Mouse (Mus musculus): ENCODE measurements at regions not wholly inside any gene's neighbourhood (a gene's known extent, or its start where the extent isn't known, plus 50 kb on each side); places are given as distances from the start of the nearest gene placed in this dataset.
A peak's percentile ranks its signal among the peaks of the same experiment; 100 is the strongest.
"Not testable (repeated sequence)": the region's sequence is repeated elsewhere in the genome, so short reads cannot be mapped to it uniquely, and the experiment has no call there.

DNA sequence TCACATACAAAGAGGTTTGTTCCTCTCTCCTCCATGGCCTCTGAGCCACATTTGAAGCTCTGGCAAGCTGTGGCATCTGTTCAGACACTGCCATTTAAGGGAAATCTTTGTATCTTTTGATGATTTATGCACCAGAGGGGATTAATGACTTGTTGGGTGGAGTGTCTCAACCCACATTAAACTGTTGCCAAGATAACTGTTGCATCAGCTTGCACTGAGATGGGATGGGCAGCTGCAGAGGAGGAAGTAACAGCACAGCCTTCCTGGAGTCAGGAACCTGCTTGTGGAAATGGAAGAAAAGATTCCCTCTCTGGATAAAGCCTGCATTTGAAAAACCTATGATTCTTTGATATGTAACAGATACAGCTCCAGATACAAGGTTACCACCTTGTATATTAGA is 119.1 kb downstream of the Olfr721-ps1 start:
- TF ChIP-seq EP300 (IDR thresholded peaks at IDR 0.05; ENCODE audit: low read length) (no peak), NRF1 (IDR thresholded peaks at IDR 0.05; ENCODE audit: low read depth, low read length) (no peak), GABPA (IDR thresholded peaks at IDR 0.05; ENCODE audit: insufficient replicate concordance, low read depth, low read length) (no peak), JUN (IDR thresholded peaks at IDR 0.05; ENCODE audit: insufficient read depth, low read depth, low read length) (no peak), NELFE (IDR thresholded peaks at IDR 0.05; ENCODE audit: low read depth, low read length) (no peak), CTCF (conservative IDR thresholded peaks at IDR 0.05 in 1 of 2, IDR thresholded peaks at IDR 0.05 in 1 of 2; ENCODE audit: low read depth in 2 of 2, low read length in 2 of 2) (no peak)
- no peak for DNase-seq (ENCODE audit: extremely low read depth)
- Histone ChIP-seq H3K27ac (ENCODE audit: insufficient read depth, low read depth) (no peak overlapping the region), H3K4me2 (ENCODE audit: insufficient read depth, low read depth, poor library complexity, severe bottlenecking) (no peak overlapping the region), H3K27me3 (replicated peaks) (no peaks in the 10 kb centered on the region), H3K36me3 (replicated peaks in 1 of 2; ENCODE audit: control insufficient read depth in 1 of 2, insufficient read depth in 1 of 2, low read length in 1 of 2) (no peaks in the 10 kb centered on the region), H3K4me1 (ENCODE audit: control insufficient read depth in 1 of 2, insufficient read depth in 2 of 2) (peaks cover 0 to 2% of the 10 kb centered on the region in 2 experiments; a peak in 1 of 4 replicates), H3K4me3 (replicated peaks in 1 of 3; ENCODE audit: low read depth in 2 of 3, low read length in 2 of 3, poor library complexity in 1 of 3) (no peak overlapping the region), H3K79me2 (replicated peaks; ENCODE audit: control insufficient read depth, extremely low read depth, insufficient read depth, poor library complexity, severe bottlenecking) (no peaks in the 10 kb centered on the region), H3K9me3 (replicated peaks; ENCODE audit: low read length) (no peaks in the 10 kb centered on the region), H3K9ac (ENCODE audit: insufficient read depth, low read depth) (no peak overlapping the region)
- in situ Hi-C loops (cut with MboI; ENCODE audit: low pct_ligation_motif_present, low pct_unique_long_range_greater_than_20kb, low sequenced_read_pairs): no loop called here
- dilution Hi-C loops (cut with MboI; ENCODE audit: extremely low pct_ligation_motif_present, extremely low pct_unique_long_range_greater_than_20kb, low sequenced_read_pairs): no loop called here

- H3K9me3 ChIP-seq (replicated peaks; ENCODE audit: low read length); dilution Hi-C loops (cut with MboI; ENCODE audit: extremely low pct_ligation_motif_present, extremely low pct_unique_long_range_greater_than_20kb, low sequenced_read_pairs); H3K36me3 ChIP-seq (replicated peaks in 1 of 2; ENCODE audit: control insufficient read depth in 1 of 2, insufficient read depth in 1 of 2, low read length in 1 of 2); in situ Hi-C loops (cut with MboI; ENCODE audit: low pct_ligation_motif_present, low pct_unique_long_range_greater_than_20kb, low sequenced_read_pairs); H3K4me2 ChIP-seq (ENCODE audit: insufficient read depth, low read depth, poor library complexity, severe bottlenecking); H3K27me3 ChIP-seq (replicated peaks); H3K27ac ChIP-seq (ENCODE audit: insufficient read depth, low read depth); H3K79me2 ChIP-seq (replicated peaks; ENCODE audit: control insufficient read depth, extremely low read depth, insufficient read depth, poor library complexity, severe bottlenecking); DNase-seq (ENCODE audit: extremely low read depth); H3K9ac ChIP-seq (ENCODE audit: insufficient read depth, low read depth); H3K4me3 ChIP-seq (replicated peaks in 1 of 3; ENCODE audit: low read depth in 2 of 3, low read length in 2 of 3, poor library complexity in 1 of 3); H3K4me1 ChIP-seq (ENCODE audit: control insufficient read depth in 1 of 2, insufficient read depth in 2 of 2): not testable (repeated sequence)
Observed at GRCm38 (mm10) chr14:14521331-14521730, 120.2 kb downstream of the Olfr721-ps1 start.

DNA sequence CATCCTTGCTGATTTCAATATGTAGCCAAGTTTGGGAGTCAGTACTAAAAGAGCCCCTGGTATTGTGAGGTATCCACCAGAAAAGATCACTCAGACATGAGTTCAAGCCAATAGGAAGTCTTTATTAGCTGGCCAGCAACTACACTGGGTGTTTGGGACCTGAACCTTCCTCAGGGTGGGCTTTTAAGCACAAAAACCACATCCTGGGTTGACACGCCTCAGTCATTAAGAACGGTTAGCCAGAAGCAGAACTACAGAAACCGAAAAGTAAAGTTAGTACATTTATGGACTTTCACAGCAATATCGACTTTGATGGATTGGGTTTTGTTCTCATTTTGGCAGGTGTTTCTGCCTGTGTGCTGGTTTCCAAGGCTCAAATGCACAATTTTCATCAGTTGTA is 124.1 kb downstream of the Olfr721-ps1 start:
- no peak overlapping the region for H3K4me3 ChIP-seq (replicated peaks in 1 of 3; ENCODE audit: low read depth in 2 of 3, low read length in 2 of 3, poor library complexity in 1 of 3)
- H3K9me3 ChIP-seq (replicated peaks; ENCODE audit: low read length): no peaks in the 10 kb centered on the region
- no peak for DNase-seq (ENCODE audit: extremely low read depth)
- H3K27ac ChIP-seq (ENCODE audit: insufficient read depth, low read depth): no peak overlapping the region
- H3K9ac ChIP-seq (ENCODE audit: insufficient read depth, low read depth): no peak overlapping the region
- no peaks in the 10 kb centered on the region for H3K79me2 ChIP-seq (replicated peaks; ENCODE audit: control insufficient read depth, extremely low read depth, insufficient read depth, poor library complexity, severe bottlenecking)
- peak overlapping the region; percentile 38; the same call in 1 of the 2 replicates for H3K4me2 ChIP-seq (ENCODE audit: insufficient read depth, low read depth, poor library complexity, severe bottlenecking)
- no peak for TF ChIP-seq E2F4 (IDR thresholded peaks at IDR 0.05; ENCODE audit: insufficient replicate concordance, low read depth, low read length)
- no peak for TF ChIP-seq SIN3A (IDR thresholded peaks at IDR 0.05; ENCODE audit: low read length)
- no peak for TF ChIP-seq ZC3H11A (IDR thresholded peaks at IDR 0.05; ENCODE audit: low read depth, low read length)
- TF ChIP-seq ETS1 (conservative IDR thresholded peaks at IDR 0.05; ENCODE audit: low read depth, low read length): no peak
- TF ChIP-seq MAX (IDR thresholded peaks at IDR 0.05; ENCODE audit: low read length): no peak
- TF ChIP-seq BHLHE40 (IDR thresholded peaks at IDR 0.05; ENCODE audit: low read depth, low read length): no peak
- no peak for TF ChIP-seq CHD2 (IDR thresholded peaks at IDR 0.05; ENCODE audit: low read length)
- no peak for TF ChIP-seq ELF1 (IDR thresholded peaks at IDR 0.05; ENCODE audit: low read depth, low read length)
- no peak for TF ChIP-seq TBP (conservative IDR thresholded peaks at IDR 0.05; ENCODE audit: low read depth, low read length)
- TF ChIP-seq KAT2A (IDR thresholded peaks at IDR 0.05; ENCODE audit: insufficient replicate concordance, low read length): no peak
- TF ChIP-seq POLR2A (IDR thresholded peaks at IDR 0.05; ENCODE audit: low read depth, low read length): no peak
- no peak for TF ChIP-seq NELFE (IDR thresholded peaks at IDR 0.05; ENCODE audit: low read depth, low read length)
- TF ChIP-seq USF2 (conservative IDR thresholded peaks at IDR 0.05; ENCODE audit: low read depth, low read length): no peak
- TF ChIP-seq ZMIZ1 (IDR thresholded peaks at IDR 0.05; ENCODE audit: low read depth, low read length): no peak
- TF ChIP-seq RCOR1 (conservative IDR thresholded peaks at IDR 0.05; ENCODE audit: low read depth, low read length): no peak
- TF ChIP-seq MAFK (IDR thresholded peaks at IDR 0.05; ENCODE audit: insufficient replicate concordance, low read length): no peak
- TF ChIP-seq MEF2A (IDR thresholded peaks at IDR 0.05; ENCODE audit: borderline replicate concordance, low read depth, low read length): no peak
- no peak for TF ChIP-seq ZKSCAN1 (IDR thresholded peaks at IDR 0.05; ENCODE audit: borderline replicate concordance, low read depth, low read length)
- TF ChIP-seq NRF1 (IDR thresholded peaks at IDR 0.05; ENCODE audit: low read depth, low read length): no peak
- TF ChIP-seq USF1 (IDR thresholded peaks at IDR 0.05; ENCODE audit: low read depth, low read length): no peak
- peaks cover 0 to 13% of the 10 kb centered on the region in 2 experiments; a peak in 2 of 4 replicates for H3K4me1 ChIP-seq (ENCODE audit: control insufficient read depth in 1 of 2, insufficient read depth in 2 of 2)
- H3K36me3 ChIP-seq (replicated peaks in 1 of 2; ENCODE audit: control insufficient read depth in 1 of 2, insufficient read depth in 1 of 2, low read length in 1 of 2): no peaks in the 10 kb centered on the region
- dilution Hi-C loops (cut with MboI; ENCODE audit: extremely low pct_ligation_motif_present, extremely low pct_unique_long_range_greater_than_20kb, low sequenced_read_pairs) (no loop called here), in situ Hi-C loops (cut with MboI; ENCODE audit: low pct_ligation_motif_present, low pct_unique_long_range_greater_than_20kb, low sequenced_read_pairs) (no loop called here)
- H3K27me3 ChIP-seq (replicated peaks): no peaks in the 10 kb centered on the region
